Mouse (Mus musculus): ENCODE measurements around the gene Mmp14. TPM values are rescaled to one million over a fixed set of nuclear protein-coding genes. Genes with fewer than 3 reads are reported as not detected.

Mmp14 gene
- total and polyA plus RNA-seq, 2 experiments from 2014 or later = 41.8 to 46.4 TPM

DNA sequence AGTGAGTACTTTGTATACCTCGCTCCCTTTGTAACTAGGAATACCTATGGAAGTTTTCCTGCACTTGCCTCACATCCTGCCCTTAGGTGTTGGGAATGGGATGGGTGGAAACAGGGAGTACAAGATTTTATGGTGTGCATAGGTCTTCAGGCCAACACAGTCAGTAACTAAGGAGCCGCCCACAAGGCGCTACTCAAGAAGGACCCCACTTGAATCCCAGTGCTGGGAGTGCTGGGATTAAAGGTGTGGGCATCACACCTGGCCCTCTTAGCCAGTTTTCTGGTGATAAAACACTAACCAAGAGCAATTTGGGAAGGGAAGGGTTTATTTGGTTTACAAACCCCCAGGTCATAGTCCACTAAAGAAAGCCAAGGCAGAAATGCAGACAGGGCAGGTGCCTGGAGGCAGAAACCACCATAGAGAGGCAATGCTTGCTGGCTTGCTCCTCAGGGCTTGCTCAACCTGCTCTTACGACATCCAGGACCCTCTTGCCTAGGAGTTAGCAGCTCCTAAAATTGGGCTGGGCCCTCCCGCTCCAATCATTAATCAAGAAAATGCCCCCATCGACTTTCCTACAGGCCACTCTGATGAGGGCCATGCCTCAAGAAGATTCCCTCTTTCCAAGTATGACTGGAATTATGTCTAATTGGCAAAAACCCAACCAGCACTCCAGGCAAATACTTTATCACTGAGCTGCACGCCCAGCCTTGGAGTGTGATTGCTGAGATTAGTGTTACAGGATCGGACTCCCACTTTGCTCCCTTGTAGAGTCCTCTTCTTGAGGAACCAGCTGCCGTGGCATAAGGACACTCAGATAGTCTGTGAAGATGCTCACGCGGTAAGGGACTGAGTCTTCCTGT lies 23.5 kb downstream of the Mmp14 start:
- DNase-seq (ENCODE audit: low spot score) (no peak), ATAC-seq (ENCODE audit: low FRiP score) (no peak)
- Histone ChIP-seq H3K4me2 (ENCODE audit: low read depth, low read length, poor library complexity, severe bottlenecking) (no peak overlapping the region), H3K4me3 (ENCODE audit: low read depth, low read length) (no peak overlapping the region), H3K4me1 (ENCODE audit: insufficient read depth, low read length) (no peaks in the 10 kb centered on the region), H3K9me3 (ENCODE audit: low read length) (no peaks in the 10 kb centered on the region), H3K27ac (ENCODE audit: low read depth, low read length) (no peak overlapping the region), H3K27me3 (ENCODE audit: insufficient read depth, low read length) (no peaks in the 10 kb centered on the region), H3K36me3 (ENCODE audit: insufficient read depth, low read length) (no peaks in the 10 kb centered on the region), H3K9ac (replicated peaks; ENCODE audit: low read length, poor library complexity, severe bottlenecking) (no peak overlapping the region)
- no peak for TF ChIP-seq CTCF (IDR thresholded peaks at IDR 0.05)
- WGBS = 84% methylated on average over 11 of the region's 11 CpGs

- WGBS = 89% methylated on average over 14 of the region's 14 CpGs
- DNase-seq (ENCODE audit: low spot score) = no peak
- no peak for TF ChIP-seq CTCF (IDR thresholded peaks at IDR 0.05)
- Histone ChIP-seq H3K4me1 (ENCODE audit: insufficient read depth, low read length) (no peaks in the 10 kb centered on the region), H3K4me2 (ENCODE audit: low read depth, low read length, poor library complexity, severe bottlenecking) (no peak overlapping the region), H3K9ac (replicated peaks; ENCODE audit: low read length, poor library complexity, severe bottlenecking) (no peak overlapping the region), H3K36me3 (ENCODE audit: insufficient read depth, low read length) (no peaks in the 10 kb centered on the region), H3K4me3 (ENCODE audit: low read depth, low read length) (no peak overlapping the region), H3K9me3 (ENCODE audit: low read length) (no peaks in the 10 kb centered on the region), H3K27ac (ENCODE audit: low read depth, low read length) (no peak overlapping the region), H3K27me3 (ENCODE audit: insufficient read depth, low read length) (no peaks in the 10 kb centered on the region)
- ATAC-seq (ENCODE audit: low FRiP score) = no peak
Observed at GRCm38 (mm10) chr14:54457907-54458569, 26.6 kb downstream of the Mmp14 start.

- no peak for DNase-seq (ENCODE audit: low spot score)
- Histone ChIP-seq H3K4me2 (ENCODE audit: low read depth, low read length, poor library complexity, severe bottlenecking) (no peak overlapping the region), H3K27ac (ENCODE audit: low read depth, low read length) (no peak overlapping the region), H3K9ac (replicated peaks; ENCODE audit: low read length, poor library complexity, severe bottlenecking) (no peak overlapping the region), H3K4me1 (ENCODE audit: insufficient read depth, low read length) (no peaks in the 10 kb centered on the region), H3K9me3 (ENCODE audit: low read length) (no peaks in the 10 kb centered on the region), H3K36me3 (ENCODE audit: insufficient read depth, low read length) (no peaks in the 10 kb centered on the region), H3K27me3 (ENCODE audit: insufficient read depth, low read length) (no peaks in the 10 kb centered on the region), H3K4me3 (ENCODE audit: low read depth, low read length) (no peak overlapping the region)
- WGBS = 79% methylated on average over 4 of the region's 4 CpGs
- TF ChIP-seq CTCF (IDR thresholded peaks at IDR 0.05) = no peak
- no peak for ATAC-seq (ENCODE audit: low FRiP score)
Observed at GRCm38 (mm10) chr14:54462146-54462545, 30.7 kb downstream of the Mmp14 start.

DNA sequence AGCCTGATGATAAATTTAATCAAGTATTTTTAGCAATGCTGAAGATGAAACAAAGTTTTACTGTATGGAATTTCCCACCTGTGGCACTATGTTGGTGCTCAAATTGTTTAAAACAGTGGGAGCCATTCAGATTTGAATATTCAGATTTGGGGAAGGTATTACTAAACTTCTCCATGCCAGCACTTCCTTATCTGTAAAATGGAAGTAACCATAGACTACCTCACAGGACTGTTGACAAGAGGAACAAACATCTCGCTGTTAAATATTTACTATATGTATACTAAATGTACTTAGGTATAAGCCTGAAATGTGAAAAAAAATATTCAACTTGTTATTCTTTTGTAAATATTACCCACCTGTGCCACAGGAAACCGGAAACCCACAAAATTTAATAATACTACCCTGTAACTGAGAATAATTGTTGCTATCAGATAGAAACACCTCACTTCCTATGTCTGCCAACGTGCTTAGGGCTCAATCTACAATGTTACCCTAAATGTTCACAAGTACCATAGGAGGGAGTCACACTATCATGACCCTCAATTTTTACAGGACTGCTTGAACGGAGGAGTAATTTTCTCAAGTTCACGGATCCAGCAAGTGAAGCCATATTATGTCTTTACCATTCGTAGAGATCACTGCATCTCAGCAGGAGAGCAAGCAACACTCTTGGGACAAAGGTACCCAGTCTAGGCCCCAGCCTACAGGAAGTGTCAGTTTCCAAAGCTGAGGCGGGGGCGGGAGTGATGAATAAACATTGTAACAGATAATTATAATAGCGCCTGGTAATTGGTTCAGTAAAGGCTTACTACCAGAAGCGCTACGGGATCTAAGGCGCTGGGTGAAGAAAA lies 31.9 kb downstream of the Mmp14 start:
- H3K27me3 ChIP-seq (ENCODE audit: insufficient read depth, low read length) = no peaks in the 10 kb centered on the region
- H3K36me3 ChIP-seq (ENCODE audit: insufficient read depth, low read length) = peaks cover 7% of the 10 kb centered on the region; the same call in 1 of the 2 replicates
- DNase-seq (ENCODE audit: low spot score) (no peak), ATAC-seq (ENCODE audit: low FRiP score) (peak; percentile 14; the same call in 1 of the 2 replicates)
- peak overlapping the region; percentile 85 for H3K4me2 ChIP-seq (ENCODE audit: low read depth, low read length, poor library complexity, severe bottlenecking)
- no peaks in the 10 kb centered on the region for H3K9me3 ChIP-seq (ENCODE audit: low read length)
- 14% methylated on average over 12 of the region's 12 CpGs for WGBS
- H3K4me1 ChIP-seq (ENCODE audit: insufficient read depth, low read length) = no peaks in the 10 kb centered on the region
- peak overlapping the region; percentile 53 for H3K9ac ChIP-seq (replicated peaks; ENCODE audit: low read length, poor library complexity, severe bottlenecking)
- TF ChIP-seq CTCF (IDR thresholded peaks at IDR 0.05) = no peak
- H3K27ac ChIP-seq (ENCODE audit: low read depth, low read length) = 0 out of 2 replicates have a peak overlapping the region, but pooled peaks have one; percentile 2
- H3K4me3 ChIP-seq (ENCODE audit: low read depth, low read length) = peak overlapping the region; percentile 50

GRCm38 (mm10) chr14:54463959-54464292 lies 32.5 kb downstream of the Mmp14 start, which contains the start of gene Lrp10:
Gene Lrp10, plus strand, starts transcription at chr14:54464137.
- 0% methylated on average over 26 of the region's 35 CpGs for WGBS
- no peaks in the 10 kb centered on the region for H3K4me1 ChIP-seq (ENCODE audit: insufficient read depth, low read length)
- peak within 1 kb of the TSS; percentile 3; the same call in 1 of the 2 replicates for H3K27ac ChIP-seq (ENCODE audit: low read depth, low read length)
- no peak for TF ChIP-seq CTCF (IDR thresholded peaks at IDR 0.05)
- ATAC-seq (ENCODE audit: low FRiP score) (peak; percentile 78), DNase-seq (ENCODE audit: low spot score) (peak; percentile 85)
- peaks cover 13% of the 10 kb centered on the region for H3K36me3 ChIP-seq (ENCODE audit: insufficient read depth, low read length)
- peak within 1 kb of the TSS; percentile 85 for H3K4me2 ChIP-seq (ENCODE audit: low read depth, low read length, poor library complexity, severe bottlenecking)
- peak within 1 kb of the TSS; percentile 53 for H3K9ac ChIP-seq (replicated peaks; ENCODE audit: low read length, poor library complexity, severe bottlenecking)
- no peaks in the 10 kb centered on the region for H3K9me3 ChIP-seq (ENCODE audit: low read length)
- no peaks in the 10 kb centered on the region for H3K27me3 ChIP-seq (ENCODE audit: insufficient read depth, low read length)
- peak within 1 kb of the TSS; percentile 50 for H3K4me3 ChIP-seq (ENCODE audit: low read depth, low read length)
